11 mouse cellular contexts compared by ENCODE assay signal in genomic region chr17:12737934-12738333, GRCm38 (mm10). TPM values are rescaled to one million over a fixed set of nuclear protein-coding genes. Genes with fewer than 3 reads are reported as not detected.
A peak's percentile ranks its signal among the peaks of the same experiment; 100 is the strongest.
DNase-seq lines count a peak whose midpoint lies in the region; ATAC-seq and TF ChIP-seq lines count a peak whose summit lies in the region.
"Had no signal": no experiment of that assay in that cellular context is flagged by ENCODE, and none has a peak within 500 bp of the region (broad histone marks: within the 10 kb centered on the region; RNA-seq: fewer than 3 reads in every experiment).

No protein-coding gene starts in this region.

- WGBS in heart, embryonic 10.5 days = 28% methylated on average over 1 of the region's 1 CpGs
- WGBS in heart, postnatal 0 days = 6% methylated on average over 1 of the region's 1 CpGs
- 32% methylated on average over 1 of the region's 1 CpGs for WGBS in stomach, embryonic 16.5 days
- WGBS in hindbrain, postnatal 0 days = 59% methylated on average over 1 of the region's 1 CpGs

- peaks cover 74% of the 10 kb centered on the region for H3K4me1 ChIP-seq in heart, embryonic 10.5 days
- peaks cover 65% of the 10 kb centered on the region for H3K4me1 ChIP-seq in heart, postnatal 0 days (ENCODE audit: control insufficient read depth, insufficient read depth)
- H3K4me1 ChIP-seq in stomach, embryonic 16.5 days (ENCODE audit: control insufficient read depth, insufficient read depth, low read length) = peaks cover 36% of the 10 kb centered on the region
- H3K4me1 ChIP-seq in hindbrain, postnatal 0 days (ENCODE audit: insufficient read depth, low read length) = no peaks in the 10 kb centered on the region

- no peaks in the 10 kb centered on the region for H3K27me3 ChIP-seq in heart, embryonic 10.5 days (ENCODE audit: insufficient read depth, poor library complexity, severe bottlenecking)
- H3K27me3 ChIP-seq in heart, postnatal 0 days (ENCODE audit: control insufficient read depth, insufficient read depth, low read length) = no peaks in the 10 kb centered on the region
- H3K27me3 ChIP-seq in stomach, embryonic 16.5 days (ENCODE audit: control insufficient read depth, insufficient read depth, low read length) = no peaks in the 10 kb centered on the region
- H3K27me3 ChIP-seq in hindbrain, postnatal 0 days (ENCODE audit: insufficient read depth, low read length) = no peaks in the 10 kb centered on the region

- peak overlapping the region; percentile 18; the same call in 1 of the 2 replicates for H3K4me3 ChIP-seq in heart, embryonic 10.5 days
- no peak overlapping the region for H3K4me3 ChIP-seq in heart, postnatal 0 days (ENCODE audit: low read depth, low read length)
- H3K4me3 ChIP-seq in stomach, embryonic 16.5 days (replicated peaks; ENCODE audit: low read length) = no peak overlapping the region
- no peak overlapping the region for H3K4me3 ChIP-seq in hindbrain, postnatal 0 days (ENCODE audit: low read length)

- peak overlapping the region; percentile 92 for H3K27ac ChIP-seq in heart, embryonic 10.5 days
- H3K27ac ChIP-seq in heart, postnatal 0 days (ENCODE audit: low read depth) = peak overlapping the region; percentile 97
- peak overlapping the region; percentile 7; the same call in 1 of the 2 replicates for H3K27ac ChIP-seq in stomach, embryonic 16.5 days (ENCODE audit: low read length)
- H3K27ac ChIP-seq in hindbrain, postnatal 0 days = no peak overlapping the region

- no peak for DNase-seq in heart, embryonic 10.5 days (ENCODE audit: low spot score)
- DNase-seq in heart, adult 9 months (ENCODE audit: low spot score in 2 of 2) = no peak
- peak; percentile 26 to 27 for DNase-seq in right cerebral cortex, adult 2 months (ENCODE audit: low spot score in 2 of 2)
- DNase-seq in right cerebral cortex, postnatal 14 days = no peak
- peak; percentile 71 for DNase-seq in heart, postnatal 0 days (ENCODE audit: low spot score)
- DNase-seq in adrenal gland, postnatal 25 days = no peak
- DNase-seq in hindbrain, postnatal 0 days (ENCODE audit: low spot score) = no peak
- DNase-seq: kidney, adult 11 months; retina, postnatal 1 day had no signal

- ATAC-seq in heart, postnatal 0 days (ENCODE audit: insufficient read depth, low read depth) = no peak
- ATAC-seq in stomach, embryonic 16.5 days (ENCODE audit: insufficient read depth, low FRiP score) = no peak
- ATAC-seq in hindbrain, postnatal 0 days = no peak
- ATAC-seq: activated CD4-positive, CD25-positive, alpha-beta regulatory T cell, adult 4 months had no signal

- H3K9me3 ChIP-seq in heart, embryonic 10.5 days = peaks cover 16% of the 10 kb centered on the region
- H3K9me3 ChIP-seq in heart, postnatal 0 days (replicated peaks; ENCODE audit: control insufficient read depth, low read length) = no peaks in the 10 kb centered on the region
- peaks cover 22% of the 10 kb centered on the region for H3K9me3 ChIP-seq in stomach, embryonic 16.5 days (replicated peaks; ENCODE audit: control insufficient read depth, low read length)
- H3K9me3 ChIP-seq in hindbrain, postnatal 0 days (ENCODE audit: low read length) = no peaks in the 10 kb centered on the region

- H3K36me3 ChIP-seq in heart, embryonic 10.5 days = peaks cover 90% of the 10 kb centered on the region
- H3K36me3 ChIP-seq in heart, postnatal 0 days (replicated peaks; ENCODE audit: control insufficient read depth, insufficient read depth, low read length) = peaks cover 49% of the 10 kb centered on the region
- peaks cover 23% of the 10 kb centered on the region for H3K36me3 ChIP-seq in stomach, embryonic 16.5 days (ENCODE audit: control insufficient read depth, insufficient read depth, low read length)
- H3K36me3 ChIP-seq in hindbrain, postnatal 0 days (ENCODE audit: insufficient read depth, low read length) = peaks cover 5% of the 10 kb centered on the region; the same call in 1 of the 2 replicates

- no peak overlapping the region; the same call in 1 of the 2 replicates for H3K9ac ChIP-seq in heart, postnatal 0 days (replicated peaks; ENCODE audit: low read depth, low read length)
- H3K9ac ChIP-seq in stomach, embryonic 16.5 days (ENCODE audit: low read length) = 0 out of 2 replicates have a peak overlapping the region, but pooled peaks have one; percentile 18
- H3K9ac ChIP-seq in hindbrain, postnatal 0 days (replicated peaks; ENCODE audit: low read length) = no peak overlapping the region

- TF ChIP-seq CTCF in heart, postnatal 0 days (IDR thresholded peaks at IDR 0.05; ENCODE audit: low read depth) = no peak; the same call in 1 of the 2 replicates
- no peak for TF ChIP-seq CTCF in hindbrain, postnatal 0 days (IDR thresholded peaks at IDR 0.05; ENCODE audit: low read depth)

- no peak for TF ChIP-seq EP300 in heart, postnatal 0 days (IDR thresholded peaks at IDR 0.05; ENCODE audit: low read depth)

- H3K4me2 ChIP-seq in heart, postnatal 0 days (ENCODE audit: low read depth, low read length) = peak overlapping the region; percentile 14
- no peak overlapping the region for H3K4me2 ChIP-seq in stomach, embryonic 16.5 days (ENCODE audit: low read depth, low read length)
- H3K4me2 ChIP-seq in hindbrain, postnatal 0 days (ENCODE audit: low read depth, low read length) = no peak overlapping the region

RNA-seq across cellular contexts. Expression of gene Igf2r, which starts 31.5 kb away (rescaled TPM):
- 141 and 272 TPM in 2 replicates for polyA plus RNA-seq in heart, embryonic 10.5 days (2016; fragmentation: Nextera tagmentation; extraction: Ambion mirVana)
- total RNA-seq in heart, postnatal 0 days (2014; rRNA removed; ENCODE audit: low replicate concordance) = 424 and 484 TPM in 2 replicates
- 52.2 and 59.9 TPM in 2 replicates for polyA plus RNA-seq in heart, postnatal 0 days (2015; fragmentation: Nextera tagmentation; extraction: Ambion mirVana)
- 38.6 and 39.3 TPM in 2 replicates for polyA plus RNA-seq in stomach, embryonic 16.5 days (2015; fragmentation: Nextera tagmentation; extraction: Ambion mirVana)
- total RNA-seq in adrenal gland, postnatal 25 days (2021) = 84.5 and 84.9 TPM in 2 replicates
- total RNA-seq in hindbrain, postnatal 0 days (2014; rRNA removed) = 30.7 and 30.9 TPM in 2 replicates
- polyA plus RNA-seq in hindbrain, postnatal 0 days (2015; fragmentation: Nextera tagmentation; extraction: Ambion mirVana) = 4.2 and 4.7 TPM in 2 replicates

Comparison
In these comparisons a context has a peak if more than half of its experiments do, and no peak if none do; other contexts are left out.
1. DNase-seq: peak in right cerebral cortex, adult 2 months (2 of 2) and heart, postnatal 0 days (single experiment); none in heart, embryonic 10.5 days (single experiment), heart, adult 9 months (0 of 2), right cerebral cortex, postnatal 14 days (single experiment), adrenal gland, postnatal 25 days (single experiment) and hindbrain, postnatal 0 days (single experiment).